In genomic region chr15:93521088-93521786, GRCm38 (mm10) we compare ENCODE assay signal across 15 mouse cellular contexts.
DNase-seq lines count a peak whose midpoint lies in the region; ATAC-seq and TF ChIP-seq lines count a peak whose summit lies in the region.
"Had no signal": no experiment of that assay in that cellular context is flagged by ENCODE, and none has a peak within 500 bp of the region (broad histone marks: within the 10 kb centered on the region; RNA-seq: fewer than 3 reads in every experiment).

No protein-coding gene starts in this region.

- 0 out of 2 replicates have a peak overlapping the region, but pooled peaks have one; percentile 17 for H3K27ac ChIP-seq in liver, adult 2 months (replicated peaks; ENCODE audit: insufficient read depth, low read depth, low read length)
- no peak overlapping the region for H3K27ac ChIP-seq in liver, embryonic 11.5 days (ENCODE audit: low read depth, low read length)
- H3K27ac ChIP-seq in embryonic facial prominence, embryonic 15.5 days (replicated peaks), result peak overlapping the region; percentile 28; the same call in 1 of the 2 replicates
- H3K27ac ChIP-seq: hindbrain, embryonic 15.5 days had no signal

- H3K4me1 ChIP-seq in liver, adult 2 months (ENCODE audit: control insufficient read depth, insufficient read depth, low read length), result peaks cover 13% of the 10 kb centered on the region; the same call in 1 of the 2 replicates
- H3K4me1 ChIP-seq in liver, embryonic 11.5 days (replicated peaks; ENCODE audit: control insufficient read depth, insufficient read depth, low read length), result peaks cover 55% of the 10 kb centered on the region
- peaks cover 54% of the 10 kb centered on the region for H3K4me1 ChIP-seq in embryonic facial prominence, embryonic 15.5 days

- H3K9me3 ChIP-seq in liver, embryonic 11.5 days (ENCODE audit: control insufficient read depth, low read length), result no peaks in the 10 kb centered on the region
- H3K9me3 ChIP-seq in embryonic facial prominence, embryonic 15.5 days (replicated peaks), result no peaks in the 10 kb centered on the region
- H3K9me3 ChIP-seq: hindbrain, embryonic 15.5 days; megakaryocyte, embryonic 14.5 days had no signal

- no peaks in the 10 kb centered on the region for H3K36me3 ChIP-seq in liver, adult 2 months (ENCODE audit: control insufficient read depth, insufficient read depth, low read length)
- H3K36me3 ChIP-seq in liver, embryonic 11.5 days (ENCODE audit: control insufficient read depth, insufficient read depth, low read length), result no peaks in the 10 kb centered on the region
- H3K36me3 ChIP-seq in embryonic facial prominence, embryonic 15.5 days, result no peaks in the 10 kb centered on the region
- H3K36me3 ChIP-seq: hindbrain, embryonic 15.5 days had no signal

- 83% methylated on average over 11 of the region's 11 CpGs for WGBS in liver, adult 2 months
- 44% methylated on average over 11 of the region's 11 CpGs for WGBS in liver, embryonic 11.5 days
- WGBS in embryonic facial prominence, embryonic 15.5 days, result 51% methylated on average over 11 of the region's 11 CpGs

- DNase-seq in liver, adult 2 months (ENCODE audit: extremely low read depth, low read depth, low spot score), result no peak
- no peak for DNase-seq in liver, embryonic 11.5 days (ENCODE audit: low spot score)
- DNase-seq in R1 (ENCODE audit: low read depth, low spot score), result peak; percentile 95
- DNase-seq in heart, postnatal 10 days, result peak; percentile 53
- no peak for DNase-seq in adrenal gland, adult 2 months
- DNase-seq in thymus, postnatal 10 days (ENCODE audit: low spot score in 2 of 2), result no peak
- DNase-seq: adrenal gland, adult 8-10 months; cerebellum, adult 9-10 months; embryo, embryonic 11 days; kidney, adult 18-20 months; lung, adult 18-20 months; thymus, adult 18-20 months had no signal

- H3K4me2 ChIP-seq in liver, embryonic 11.5 days, result no peak overlapping the region
- no peak overlapping the region for H3K4me2 ChIP-seq in embryonic facial prominence, embryonic 15.5 days (replicated peaks)

- no peaks in the 10 kb centered on the region for H3K27me3 ChIP-seq in liver, adult 2 months (ENCODE audit: control insufficient read depth, insufficient read depth, low read length)
- no peaks in the 10 kb centered on the region; the same call in none of the 2 replicates for H3K27me3 ChIP-seq in liver, embryonic 11.5 days (replicated peaks; ENCODE audit: control insufficient read depth, insufficient read depth, low read length)
- H3K27me3 ChIP-seq in embryonic facial prominence, embryonic 15.5 days, result no peaks in the 10 kb centered on the region

- no peak overlapping the region for H3K4me3 ChIP-seq in liver, adult 2 months (ENCODE audit: insufficient read depth, low read depth, low read length)
- no peak overlapping the region for H3K4me3 ChIP-seq in liver, embryonic 11.5 days (ENCODE audit: low read depth, low read length)
- H3K4me3 ChIP-seq in embryonic facial prominence, embryonic 15.5 days (replicated peaks), result no peak overlapping the region
- H3K4me3 ChIP-seq: hindbrain, embryonic 15.5 days; megakaryocyte, embryonic 14.5 days had no signal

- H3K9ac ChIP-seq in liver, adult 2 months (ENCODE audit: low read depth, low read length), result no peak overlapping the region
- no peak overlapping the region for H3K9ac ChIP-seq in liver, embryonic 11.5 days (ENCODE audit: low read depth, low read length)
- no peak overlapping the region for H3K9ac ChIP-seq in embryonic facial prominence, embryonic 15.5 days
- H3K9ac ChIP-seq: hindbrain, embryonic 15.5 days had no signal

- intact Hi-C loops in heart, postnatal 10 days (cut with DNase I), result no loop called here

- H3K79me2 ChIP-seq in liver, adult 2 months (ENCODE audit: control insufficient read depth, insufficient read depth, low read length), result no peaks in the 10 kb centered on the region

- TF ChIP-seq POLR2A in liver, adult 2 months (IDR thresholded peaks at IDR 0.05; ENCODE audit: extremely low read depth, insufficient read depth, low read length), result no peak

- no peak for TF ChIP-seq CTCF in liver, adult 2 months (IDR thresholded peaks at IDR 0.05; ENCODE audit: low read depth, low read length)

- ATAC-seq in liver, embryonic 11.5 days (replicated peaks; ENCODE audit: low FRiP score), result no peak
- no peak for ATAC-seq in embryonic facial prominence, embryonic 15.5 days (ENCODE audit: insufficient number of reproducible peaks, low FRiP score, low TSS enrichment, low read depth)

Comparison
In these comparisons a context has a peak if more than half of its experiments do, and no peak if none do; other contexts are left out.
1. DNase-seq: peak in R1 (single experiment) and heart, postnatal 10 days (2 of 2); none in liver, adult 2 months (single experiment), liver, embryonic 11.5 days (single experiment), adrenal gland, adult 2 months (single experiment) and thymus, postnatal 10 days (0 of 2).